Mouse (Mus musculus) 3134 (cell line): ENCODE results near the gene Chmp1a.
"Not testable (repeated sequence)": the region's sequence is repeated elsewhere in the genome, so short reads cannot be mapped to it uniquely, and the experiment has no call there.

ENCODE experiments used
- DNase-seq: peaks from one replicate; pipeline ENCODE4 v3.0.0-alpha.2; 2011; ENCODE audit warnings: low spot score; ENCODE audit not compliant: insufficient read length; ENCODE audit errors: extremely low read depth

Gene Chmp1a

GRCm38 (mm10) chr8:123232553-123232952, 20.0 kb upstream of the Chmp1a start:
- DNase-seq = no peak

GRCm38 (mm10) chr8:123231742-123232141, 19.2 kb upstream of the Chmp1a start:
- DNase-seq = no peak

- not testable (repeated sequence) for DNase-seq
These were observed 17.8 kb upstream of the Chmp1a start for GRCm38 (mm10) chr8:123230326-123230725.

- DNase-seq = no peak
These were observed 15.9 kb upstream of the Chmp1a start for GRCm38 (mm10) chr8:123228416-123228815.

GRCm38 (mm10) chr8:123224278-123225266, 12.0 kb upstream of the Chmp1a start, which contains the start of gene Cdk10:
Gene Cdk10 (plus strand): TSS chr8:123224842.
- peak; percentile 83 for DNase-seq

- peak; percentile 35 for DNase-seq
These were observed 8.4 kb upstream of the Chmp1a start for GRCm38 (mm10) chr8:123220917-123221316.

GRCm38 (mm10) chr8:123215430-123215829, 2.9 kb upstream of the Chmp1a start:
- DNase-seq = no peak

- DNase-seq = no peak
These were observed 682 bp upstream of the Chmp1a start for GRCm38 (mm10) chr8:123213118-123213772.

GRCm38 (mm10) chr8:123211876-123212275, 687 bp downstream of the Chmp1a start:
- DNase-seq = no peak

- no peak for DNase-seq
These were observed 9.0 kb downstream of the Chmp1a start for GRCm38 (mm10) chr8:123203571-123203970.

GRCm38 (mm10) chr8:123202288-123202687, 10.3 kb downstream of the Chmp1a start:
- no peak for DNase-seq

GRCm38 (mm10) chr8:123199864-123200263, 12.7 kb downstream of the Chmp1a start:
- no peak for DNase-seq

GRCm38 (mm10) chr8:123197016-123197415, 15.5 kb downstream of the Chmp1a start:
- not testable (repeated sequence) for DNase-seq

GRCm38 (mm10) chr8:123193771-123194170, 18.8 kb downstream of the Chmp1a start:
- no peak for DNase-seq

GRCm38 (mm10) chr8:123191908-123192307, 20.7 kb downstream of the Chmp1a start:
- no peak for DNase-seq

- DNase-seq = peak; percentile 45
These were observed 21.9 kb downstream of the Chmp1a start for GRCm38 (mm10) chr8:123190678-123191077.

- no peak for DNase-seq
These were observed 23.7 kb downstream of the Chmp1a start for GRCm38 (mm10) chr8:123188841-123189240.

- DNase-seq = no peak
These were observed 24.6 kb downstream of the Chmp1a start for GRCm38 (mm10) chr8:123188006-123188405.

GRCm38 (mm10) chr8:123185566-123186409, 26.8 kb downstream of the Chmp1a start, which contains the start of gene Dpep1:
Gene Dpep1 (plus strand): TSS chr8:123186242.
- DNase-seq = no peak

GRCm38 (mm10) chr8:123181391-123181790, 31.2 kb downstream of the Chmp1a start:
- DNase-seq = no peak
